Mouse (Mus musculus) forebrain, embryonic 16.5 days (tissue): ENCODE measurements at regions not wholly inside any gene's neighbourhood (a gene's known extent, or its start where the extent isn't known, plus 50 kb on each side); places are given as distances from the start of the nearest gene placed in this dataset.

Source experiments
- ATAC-seq: fragments of 200-750 bp; cut with Nextera tagmentation; 2 replicates; pipeline ENCODE4 v1.8.0; 2017; ENCODE audit warnings: mild to moderate bottlenecking, moderate library complexity
- H3K27ac ChIP-seq: fragments of 300-500 bp; sonication (generic); 2 replicates; pipeline ENCODE4 v1.5.1; 2014; ENCODE audit warnings: low read length, control low read depth
- H3K27me3 ChIP-seq: fragments of 300-500 bp; sonication (generic); replicated peaks from 2 replicates; pipeline ENCODE4 v1.6.1; 2014; ENCODE audit warnings: low read length; ENCODE audit not compliant: control insufficient read depth, insufficient read depth
- H3K36me3 ChIP-seq: fragments of 300-500 bp; sonication (generic); 2 replicates; pipeline ENCODE4 v1.6.1; 2014; ENCODE audit not compliant: control insufficient read depth, insufficient read depth
- H3K4me1 ChIP-seq: fragments of 300-500 bp; sonication (generic); replicated peaks from 2 replicates; pipeline ENCODE4 v1.6.1; 2014; ENCODE audit warnings: low read length; ENCODE audit not compliant: control insufficient read depth, insufficient read depth
- H3K4me2 ChIP-seq: fragments of 300-500 bp; sonication (generic); 2 replicates; pipeline ENCODE4 v1.6.1; 2014; ENCODE audit warnings: mild to moderate bottlenecking, low read length, control low read depth
- H3K4me3 ChIP-seq: fragments of 300-500 bp; sonication (generic); replicated peaks from 2 replicates; pipeline ENCODE4 v1.5.1; 2014; ENCODE audit warnings: mild to moderate bottlenecking, low read length, control low read depth
- H3K9ac ChIP-seq: fragments of 300-500 bp; sonication (generic); replicated peaks from 2 replicates; pipeline ENCODE4 v1.6.1; 2014; ENCODE audit warnings: low read depth, low read length, control low read depth
- H3K9me3 ChIP-seq: fragments of 300-500 bp; sonication (generic); 2 replicates; pipeline ENCODE4 v1.6.1; 2016; ENCODE audit warnings: low read length; ENCODE audit not compliant: control insufficient read depth
- WGBS: fragments of 180-500 bp; shearing (Covaris S2); extraction: QIAGEN DNeasy Blood & Tissue Kit; methylation state at CpG from one replicate; pipeline ENCODE4 v1.1.7; 2014; 5-methylcytosine and 5-hydroxymethylcytosine counted together

- Histone ChIP-seq H3K9ac (no peak overlapping the region), H3K36me3 (no peaks in the 10 kb centered on the region), H3K9me3 (no peaks in the 10 kb centered on the region), H3K4me1 (no peaks in the 10 kb centered on the region), H3K4me2 (no peak overlapping the region), H3K27me3 (no peaks in the 10 kb centered on the region), H3K4me3 (no peak overlapping the region), H3K27ac (no peak overlapping the region)
- no peak for ATAC-seq
Observed at GRCm38 (mm10) chr3:131789177-131789576, 224.6 kb downstream of the Papss1 start.

DNA sequence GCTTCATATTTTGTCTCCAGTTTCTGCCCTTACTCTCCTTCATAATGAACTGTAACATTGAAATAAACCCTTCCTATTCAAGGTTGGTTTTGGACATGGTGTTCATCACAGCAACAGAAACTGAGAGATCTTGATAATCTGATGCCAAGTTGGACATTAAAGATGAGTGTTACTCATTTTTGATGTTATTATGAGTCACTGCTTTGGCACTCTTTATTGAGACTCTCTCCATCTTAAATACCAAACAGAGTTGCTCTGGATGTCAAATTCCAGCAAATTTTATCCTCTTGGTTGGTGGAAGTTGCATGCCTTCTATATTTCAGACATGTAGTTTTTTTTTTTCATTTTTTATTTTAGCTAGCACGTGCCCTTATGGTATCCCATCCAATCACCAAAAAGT, 229.5 kb downstream of the Papss1 start:
- Histone ChIP-seq H3K9ac (no peak overlapping the region), H3K27me3 (no peaks in the 10 kb centered on the region), H3K36me3 (no peaks in the 10 kb centered on the region), H3K4me2 (no peak overlapping the region), H3K4me1 (no peaks in the 10 kb centered on the region), H3K9me3 (no peaks in the 10 kb centered on the region), H3K27ac (no peak overlapping the region), H3K4me3 (no peak overlapping the region)
- 77% methylated on average over 1 of the region's 1 CpGs for WGBS
- ATAC-seq: no peak

- Histone ChIP-seq H3K4me2 (no peak overlapping the region), H3K9me3 (no peaks in the 10 kb centered on the region), H3K27me3 (no peaks in the 10 kb centered on the region), H3K4me3 (no peak overlapping the region), H3K9ac (no peak overlapping the region), H3K4me1 (no peaks in the 10 kb centered on the region), H3K27ac (no peak overlapping the region), H3K36me3 (no peaks in the 10 kb centered on the region)
- WGBS: 89% methylated on average over 10 of the region's 10 CpGs
- no peak for ATAC-seq
Observed at GRCm38 (mm10) chr3:131795108-131796005, 230.8 kb downstream of the Papss1 start.

- H3K27me3 ChIP-seq: no peaks in the 10 kb centered on the region
- no peaks in the 10 kb centered on the region for H3K36me3 ChIP-seq
- no peaks in the 10 kb centered on the region for H3K4me1 ChIP-seq
- no peak overlapping the region for H3K4me2 ChIP-seq
- WGBS: 68% methylated on average over 4 of the region's 4 CpGs
- no peak overlapping the region for H3K9ac ChIP-seq
- no peaks in the 10 kb centered on the region for H3K9me3 ChIP-seq
- H3K27ac ChIP-seq: no peak overlapping the region
- no peak overlapping the region for H3K4me3 ChIP-seq
- ATAC-seq: no peak
Observed at GRCm38 (mm10) chr3:131799774-131800173, 235.2 kb downstream of the Papss1 start.

GRCm38 (mm10) chr3:131801551-131801950, 237.0 kb downstream of the Papss1 start:
- no peaks in the 10 kb centered on the region for H3K27me3 ChIP-seq
- ATAC-seq: no peak
- no peak overlapping the region for H3K9ac ChIP-seq
- no peaks in the 10 kb centered on the region for H3K9me3 ChIP-seq
- H3K27ac ChIP-seq: no peak overlapping the region
- H3K4me3 ChIP-seq: no peak overlapping the region
- 73% methylated on average over 3 of the region's 3 CpGs for WGBS
- no peaks in the 10 kb centered on the region for H3K36me3 ChIP-seq
- H3K4me2 ChIP-seq: no peak overlapping the region
- H3K4me1 ChIP-seq: no peaks in the 10 kb centered on the region

DNA sequence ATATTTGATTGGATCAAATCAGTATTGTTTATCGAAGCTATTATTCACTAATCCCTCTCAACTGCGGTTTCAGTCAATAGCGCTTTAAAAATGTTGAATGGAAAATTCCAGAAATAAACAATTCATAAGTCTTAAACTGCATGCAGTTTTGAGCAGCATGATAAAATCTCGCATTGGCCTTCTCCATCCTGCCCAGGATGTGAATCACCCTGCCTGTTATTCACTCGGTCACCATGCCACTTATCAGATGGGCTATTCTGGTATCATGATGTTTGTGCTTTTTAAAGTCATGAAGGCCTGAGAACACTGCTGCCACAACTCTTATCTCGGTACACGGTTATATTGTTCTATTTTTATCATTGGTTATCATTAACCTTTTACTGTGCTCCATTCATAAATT, 238.3 kb downstream of the Papss1 start:
- H3K4me3 ChIP-seq: no peak overlapping the region
- H3K4me2 ChIP-seq: no peak overlapping the region
- H3K27me3 ChIP-seq: no peaks in the 10 kb centered on the region
- H3K27ac ChIP-seq: no peak overlapping the region
- no peak for ATAC-seq
- H3K9ac ChIP-seq: no peak overlapping the region
- H3K36me3 ChIP-seq: no peaks in the 10 kb centered on the region
- 85% methylated on average over 7 of the region's 7 CpGs for WGBS
- H3K9me3 ChIP-seq: no peaks in the 10 kb centered on the region
- H3K4me1 ChIP-seq: no peaks in the 10 kb centered on the region

DNA sequence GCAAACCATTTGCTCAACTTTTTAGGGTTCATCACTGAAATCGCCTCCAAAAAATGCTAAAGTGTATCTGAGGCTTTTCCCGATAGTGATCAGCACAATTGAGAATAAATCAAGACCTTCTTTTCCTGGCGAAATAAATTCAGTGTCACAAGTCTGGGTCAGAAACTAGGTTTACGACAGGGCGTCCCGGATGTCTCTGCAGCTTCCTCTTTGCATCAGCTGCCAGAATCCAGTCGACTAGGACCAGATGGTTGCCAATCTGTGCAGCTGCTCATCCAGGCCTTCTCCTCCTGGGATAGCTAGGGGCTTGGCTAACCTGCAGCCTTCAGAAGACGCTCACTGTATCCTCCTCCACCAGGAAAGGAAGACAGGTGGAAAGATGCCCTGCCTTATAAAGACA, 243.6 kb downstream of the Papss1 start:
- Histone ChIP-seq H3K4me3 (no peak overlapping the region), H3K4me1 (no peaks in the 10 kb centered on the region), H3K36me3 (no peaks in the 10 kb centered on the region), H3K4me2 (no peak overlapping the region), H3K27ac (no peak overlapping the region), H3K9ac (no peak overlapping the region), H3K27me3 (no peaks in the 10 kb centered on the region), H3K9me3 (no peaks in the 10 kb centered on the region)
- ATAC-seq: no peak
- WGBS: 74% methylated on average over 8 of the region's 8 CpGs

DNA sequence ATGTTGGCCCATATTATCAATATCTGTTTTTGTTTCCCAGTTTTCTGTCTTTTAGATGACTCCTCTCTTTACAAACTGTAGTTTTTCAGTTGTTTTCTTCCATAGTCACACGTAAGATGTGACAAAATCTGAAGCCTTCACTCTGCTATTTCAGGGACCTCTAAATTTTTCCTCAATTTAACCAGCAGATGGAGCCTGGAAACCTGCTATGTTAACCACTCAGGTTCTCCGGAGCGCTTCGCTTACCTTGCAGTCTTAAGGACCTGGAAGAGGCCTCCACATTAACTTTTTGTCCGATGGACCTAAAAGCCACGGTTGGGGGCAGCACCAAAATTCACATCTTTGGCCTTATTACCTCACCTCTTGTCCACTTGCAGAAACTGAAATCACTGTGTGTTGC, 248.4 kb downstream of the Papss1 start:
- ATAC-seq: peak; percentile 57

DNA sequence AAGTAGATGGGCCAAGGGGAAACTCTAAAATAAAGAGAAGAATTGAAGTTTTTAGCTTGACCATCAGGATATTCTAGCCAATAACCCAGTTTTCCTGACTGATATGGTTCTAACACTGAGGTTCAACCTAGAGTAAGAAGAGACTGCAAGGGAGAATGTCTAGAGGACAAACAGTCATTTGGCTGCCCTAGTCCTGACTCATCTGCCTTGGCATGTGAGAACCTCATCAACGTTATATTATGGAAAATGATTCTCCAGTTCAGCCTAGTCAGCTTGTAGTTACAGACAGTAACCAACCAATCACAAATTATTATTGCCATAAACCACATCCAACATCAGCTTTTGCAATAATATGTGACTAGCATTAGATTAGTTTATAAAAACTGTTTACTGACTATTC, 254.2 kb downstream of the Papss1 start:
- no peaks in the 10 kb centered on the region for H3K27me3 ChIP-seq
- H3K9me3 ChIP-seq: no peaks in the 10 kb centered on the region
- WGBS: 85% methylated on average over 1 of the region's 1 CpGs
- H3K4me3 ChIP-seq: no peak overlapping the region
- H3K9ac ChIP-seq: no peak overlapping the region
- ATAC-seq: no peak
- no peaks in the 10 kb centered on the region for H3K4me1 ChIP-seq
- H3K27ac ChIP-seq: no peak overlapping the region
- no peak overlapping the region for H3K4me2 ChIP-seq
- no peaks in the 10 kb centered on the region for H3K36me3 ChIP-seq

More for the DNA sequence above, 248.4 kb downstream of the Papss1 start:
- H3K4me1 ChIP-seq: no peaks in the 10 kb centered on the region
- no peak overlapping the region for H3K4me2 ChIP-seq
- H3K4me3 ChIP-seq: no peak overlapping the region
- H3K27ac ChIP-seq: no peak overlapping the region
- no peaks in the 10 kb centered on the region for H3K27me3 ChIP-seq
- 50% methylated on average over 6 of the region's 6 CpGs for WGBS
- no peaks in the 10 kb centered on the region for H3K36me3 ChIP-seq
- H3K9ac ChIP-seq: no peak overlapping the region
- no peaks in the 10 kb centered on the region for H3K9me3 ChIP-seq

- no peaks in the 10 kb centered on the region for H3K27me3 ChIP-seq
- no peaks in the 10 kb centered on the region for H3K9me3 ChIP-seq
- H3K4me3 ChIP-seq: no peak overlapping the region
- no peak for ATAC-seq
- no peaks in the 10 kb centered on the region for H3K36me3 ChIP-seq
- H3K4me2 ChIP-seq: no peak overlapping the region
- no peak overlapping the region for H3K27ac ChIP-seq
- H3K9ac ChIP-seq: no peak overlapping the region
- H3K4me1 ChIP-seq: no peaks in the 10 kb centered on the region
- WGBS: 82% methylated on average over 2 of the region's 2 CpGs
Observed at GRCm38 (mm10) chr3:131857442-131857841, 227.7 kb upstream of the Dkk2 start.
